Mouse (Mus musculus) thymus, postnatal 25 days (tissue): ENCODE data around the gene Olfr784.
"Not testable (repeated sequence)": the region's sequence is repeated elsewhere in the genome, so short reads cannot be mapped to it uniquely, and the experiment has no call there.

Source experiments
- DNase-seq: peaks from one replicate; pipeline ENCODE4 v3.0.0; 2022

Olfr784 gene

DNA sequence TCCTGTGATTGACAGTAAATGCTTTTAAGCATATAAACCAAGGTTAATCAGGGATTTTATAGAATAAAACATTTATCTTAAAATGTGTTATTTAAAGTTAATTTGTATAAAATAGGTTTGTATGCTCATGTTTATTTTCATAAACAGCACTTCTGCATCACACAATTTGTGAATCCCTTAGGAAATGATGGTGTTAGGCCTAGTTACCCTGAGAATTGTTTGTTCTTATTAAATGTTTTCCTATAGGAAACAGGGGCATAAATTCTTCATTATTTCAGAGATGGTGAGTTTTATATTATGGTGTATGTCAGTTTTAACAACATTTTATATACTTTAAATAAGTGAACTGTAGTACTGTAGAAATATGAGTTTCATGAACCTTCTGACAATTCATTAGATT, at the start of gene Olfr784:
Olfr784 (plus strand) TSS at position 301 of the 400 bp plus-strand sequence.
- DNase-seq, result no peak

DNA sequence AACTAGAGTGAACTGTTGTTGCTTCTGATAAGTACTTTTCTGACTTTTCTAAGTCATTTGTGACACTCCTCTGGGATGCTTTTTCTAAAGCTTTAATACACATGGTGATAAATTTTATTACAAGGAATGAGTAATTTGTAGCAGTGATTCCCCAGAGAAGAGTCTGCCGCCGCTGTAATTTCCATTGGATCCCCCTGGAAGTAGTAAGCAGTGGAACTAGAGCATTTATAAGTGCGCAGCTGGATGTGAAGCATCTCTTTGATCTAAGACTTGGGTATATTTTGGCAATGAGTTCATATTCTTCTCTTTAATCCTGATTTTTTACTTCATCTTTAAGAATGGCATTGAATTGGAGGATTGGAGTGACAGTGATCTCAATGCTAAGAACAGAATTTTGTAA, 35.3 kb upstream of the Olfr784 start, which contains the start of gene Olfr782:
Olfr782 (plus strand) TSS at position 301 of the 400 bp plus-strand sequence.
- no peak for DNase-seq

DNA sequence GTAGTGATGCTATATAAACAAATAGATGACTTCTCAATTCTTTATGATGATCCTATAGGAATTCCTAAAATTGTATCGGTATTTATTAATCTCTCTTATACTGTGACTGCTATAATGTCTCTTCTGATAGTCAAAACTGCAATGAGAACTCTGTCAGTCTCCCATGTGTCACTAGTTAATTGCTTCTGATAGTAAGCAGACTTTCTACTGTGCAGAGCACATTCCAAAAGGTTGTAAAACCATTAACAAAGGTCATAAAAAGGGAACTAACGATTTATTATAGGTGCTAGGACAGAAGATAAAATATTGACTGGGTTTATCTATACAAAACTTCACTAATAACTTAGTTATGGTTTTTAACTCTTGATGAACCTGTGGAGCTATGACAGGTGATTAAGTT, 31.4 kb upstream of the Olfr784 start:
- DNase-seq, result not testable (repeated sequence)

DNA sequence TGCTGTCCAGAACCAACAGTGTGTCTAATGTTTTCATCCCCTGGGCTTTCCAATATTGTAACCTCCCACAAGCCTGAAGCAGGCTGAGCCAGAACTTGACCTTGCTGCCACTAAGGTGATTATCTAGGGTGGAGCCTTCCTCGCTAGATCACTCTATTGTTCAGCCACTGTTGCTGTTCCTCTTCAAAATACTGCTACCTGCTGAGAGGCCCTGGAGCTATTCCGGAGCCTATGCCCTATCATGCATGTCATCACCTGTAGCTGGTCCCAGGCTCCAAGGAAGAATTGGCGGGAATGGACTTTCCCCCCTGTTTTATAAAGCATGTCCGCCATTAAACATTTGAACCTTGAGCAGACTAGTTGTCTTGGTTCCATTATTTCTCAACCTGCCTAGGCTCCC, 27.4 kb upstream of the Olfr784 start:
- DNase-seq, result not testable (repeated sequence)

DNA sequence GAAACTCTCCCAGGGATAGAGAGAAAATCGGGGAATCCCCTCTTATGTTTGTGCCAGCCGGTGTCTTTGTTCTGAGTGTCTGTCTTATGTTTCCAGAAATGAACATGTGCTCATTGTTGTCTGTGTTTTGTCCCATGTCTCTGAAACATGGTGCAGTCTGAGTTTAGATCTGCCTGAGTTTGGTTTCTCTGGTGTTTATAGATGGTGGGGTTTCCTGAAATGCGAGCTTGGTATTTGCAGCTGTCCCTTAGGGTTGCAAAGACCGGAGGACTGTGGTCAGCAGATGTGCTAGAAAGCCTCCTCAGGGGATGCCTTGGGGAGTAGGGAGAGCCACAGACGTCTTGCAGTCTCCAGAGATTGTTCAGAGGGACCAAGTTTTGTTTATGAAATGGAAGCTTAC, 26.6 kb upstream of the Olfr784 start:
- no peak for DNase-seq

DNA sequence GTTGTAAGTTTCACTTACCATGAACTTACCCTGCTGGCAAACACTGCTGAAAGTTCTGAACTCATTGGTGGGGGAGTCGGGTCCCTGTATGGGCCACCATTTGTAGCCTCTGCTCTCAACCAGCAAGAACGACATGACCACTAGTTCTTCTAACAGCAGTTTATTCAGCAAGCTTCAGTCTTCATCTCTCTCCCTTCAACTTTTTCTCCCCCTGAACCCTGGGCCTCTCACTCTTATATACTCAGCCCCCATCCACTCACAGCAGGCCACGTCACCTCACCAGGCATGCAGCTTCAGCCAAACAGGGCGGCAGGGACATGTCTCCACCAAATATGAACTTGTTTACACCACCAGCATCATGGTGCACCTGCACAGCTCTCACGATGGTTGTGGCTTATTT, 9.8 kb upstream of the Olfr784 start:
- DNase-seq, result not testable (repeated sequence)

DNA sequence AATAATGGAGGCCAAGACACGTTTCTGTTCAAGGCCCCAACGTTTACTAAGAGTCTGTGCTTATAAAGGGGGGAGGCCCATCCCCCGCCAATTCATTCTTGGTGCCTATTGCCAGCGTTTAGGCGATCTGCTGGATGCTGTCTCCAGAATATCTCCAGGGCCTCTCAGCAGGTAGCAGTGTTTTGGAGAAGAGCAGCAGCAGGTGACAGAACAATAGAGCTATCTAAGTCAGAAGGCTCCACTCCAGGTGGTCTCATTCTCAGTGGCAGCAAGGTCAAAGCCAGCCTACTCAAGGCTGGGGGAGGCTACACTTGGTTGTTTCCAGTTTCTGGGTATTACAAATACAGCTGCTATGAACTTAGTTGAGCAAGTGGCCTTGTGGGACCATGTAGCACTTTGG, 17.0 kb downstream of the Olfr784 start:
- no peak for DNase-seq

DNA sequence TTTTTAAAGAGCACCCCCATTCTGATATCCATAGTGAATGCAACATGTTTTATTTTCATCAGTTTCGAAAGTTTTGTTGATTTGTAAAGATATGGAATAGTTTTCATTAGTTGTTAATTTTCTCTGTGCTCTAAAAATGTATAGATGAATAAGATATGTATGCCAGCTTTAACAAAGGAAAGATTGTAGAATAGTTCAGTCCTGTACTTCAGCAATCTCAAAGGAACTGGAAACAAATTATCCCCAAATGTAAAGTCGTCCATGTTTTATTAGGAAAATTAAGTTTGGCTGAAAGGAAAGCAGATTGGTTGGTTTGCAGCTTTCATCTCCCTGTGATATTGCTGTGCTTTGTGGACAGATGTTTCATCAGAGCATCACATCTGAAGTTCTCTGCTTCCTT, 21.2 kb downstream of the Olfr784 start, which contains the start of gene Olfr785:
Olfr785 (plus strand) TSS at position 301 of the 400 bp plus-strand sequence.
- no peak for DNase-seq

DNA sequence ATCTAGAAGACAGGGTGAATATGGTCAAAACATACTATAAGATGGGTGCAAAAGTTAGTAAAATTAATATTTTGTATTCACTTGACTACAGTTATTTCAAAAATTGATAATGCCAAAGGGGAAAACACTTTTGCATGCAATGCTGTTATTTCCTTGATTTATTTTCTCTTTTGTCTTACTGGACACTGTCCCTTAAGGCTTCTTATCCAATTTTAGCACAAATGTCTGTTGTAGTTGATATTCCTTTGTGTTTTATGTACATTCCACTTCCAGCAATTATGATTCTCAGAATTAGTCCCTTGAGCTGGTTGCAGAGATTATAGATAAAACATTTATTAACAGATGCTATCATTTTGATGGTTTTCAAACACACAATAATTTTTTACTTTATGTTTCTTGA, 43.1 kb downstream of the Olfr784 start, which contains the start of gene Olfr786:
Olfr786 (plus strand) TSS at position 301 of the 400 bp plus-strand sequence.
- no peak for DNase-seq
